Mouse (Mus musculus) megakaryocyte, embryonic 14.5 days (primary cell): ENCODE results near the gene Xpnpep1.

Source experiments
- FLI1 ChIP-seq: IDR thresholded peaks from 2 replicates; pipeline ENCODE4 v1.6.1; 2012; ENCODE audit warnings: low read length, inconsistent platforms, mixed read lengths
- GATA1 ChIP-seq: IDR thresholded peaks from 3 replicates; pipeline ENCODE4 v1.6.1; 2012; ENCODE audit warnings: mixed read lengths, low read length, inconsistent platforms, borderline replicate concordance

GRCm38 (mm10) chr19:52891807-52892442 is 148.1 kb downstream of the Xpnpep1 start:
- TF ChIP-seq GATA1 (no peak), FLI1 (no peak)
